Mouse (Mus musculus) spleen, adult 2 months (tissue): ENCODE data around the gene Ctf1. TPM values are rescaled to one million over a fixed set of nuclear protein-coding genes. Genes with fewer than 3 reads are reported as not detected.

Source experiments
- DNase-seq, 2 experiments: peaks; one replicate each; pipeline versions ENCODE4 v3.0.0 to v3.0.0-alpha.2; 2012 to 2021; ENCODE audit warnings: low spot score in 2 of 2, low read depth in 1 of 2
- H3K27ac ChIP-seq: fragments of 200-500 bp; 2 replicates; pipeline ENCODE4 v1.5.1; 2012; ENCODE audit warnings: low read length, inconsistent platforms; ENCODE audit not compliant: insufficient read depth
- H3K27me3 ChIP-seq: fragments of 200-500 bp; 2 replicates; pipeline ENCODE4 v1.6.1; 2012; ENCODE audit warnings: mild to moderate bottlenecking, moderate library complexity, low read length, inconsistent platforms; ENCODE audit not compliant: control insufficient read depth, insufficient read depth
- H3K36me3 ChIP-seq: fragments of 200-500 bp; 2 replicates; pipeline ENCODE4 v1.6.1; 2012; ENCODE audit warnings: mild to moderate bottlenecking, low read length, inconsistent platforms; ENCODE audit not compliant: control insufficient read depth, insufficient read depth
- H3K4me1 ChIP-seq: fragments of 200-500 bp; 2 replicates; pipeline ENCODE4 v1.6.1; 2011; ENCODE audit warnings: inconsistent platforms; ENCODE audit not compliant: control insufficient read depth, insufficient read depth, insufficient read length
- H3K4me3 ChIP-seq: fragments of 200-500 bp; 2 replicates; pipeline ENCODE4 v1.5.1; 2011; ENCODE audit warnings: mild to moderate bottlenecking, inconsistent platforms; ENCODE audit not compliant: insufficient read depth, insufficient read length; ENCODE audit errors: extremely low read depth
- CTCF ChIP-seq: fragments of 200-500 bp; IDR thresholded peaks from 2 replicates; pipeline ENCODE4 v1.5.1; 2011; ENCODE audit warnings: mild to moderate bottlenecking, inconsistent platforms; ENCODE audit not compliant: insufficient read depth, insufficient read length, insufficient replicate concordance; ENCODE audit errors: extremely low read depth
- POLR2A ChIP-seq: fragments of 200-500 bp; IDR thresholded peaks from 2 replicates; pipeline ENCODE4 v1.6.1; 2011; ENCODE audit warnings: low read depth, low read length, inconsistent platforms
- WGBS: fragments of 180-500 bp; shearing (Covaris S2); methylation state at CpG from one replicate; pipeline ENCODE4 v1.1.7; 2018; 5-methylcytosine and 5-hydroxymethylcytosine counted together
- polyA plus RNA-seq: library from polyadenylated mRNA; depleted of rRNA; stranded (reverse); fragments of >200 nt; gene quantifications from 2 replicates; pipeline ENCODE4 v1.2.3, GENCODE M21; 2012

Ctf1 gene
- polyA plus RNA-seq, 1 experiment, result 0.91 TPM

DNA sequence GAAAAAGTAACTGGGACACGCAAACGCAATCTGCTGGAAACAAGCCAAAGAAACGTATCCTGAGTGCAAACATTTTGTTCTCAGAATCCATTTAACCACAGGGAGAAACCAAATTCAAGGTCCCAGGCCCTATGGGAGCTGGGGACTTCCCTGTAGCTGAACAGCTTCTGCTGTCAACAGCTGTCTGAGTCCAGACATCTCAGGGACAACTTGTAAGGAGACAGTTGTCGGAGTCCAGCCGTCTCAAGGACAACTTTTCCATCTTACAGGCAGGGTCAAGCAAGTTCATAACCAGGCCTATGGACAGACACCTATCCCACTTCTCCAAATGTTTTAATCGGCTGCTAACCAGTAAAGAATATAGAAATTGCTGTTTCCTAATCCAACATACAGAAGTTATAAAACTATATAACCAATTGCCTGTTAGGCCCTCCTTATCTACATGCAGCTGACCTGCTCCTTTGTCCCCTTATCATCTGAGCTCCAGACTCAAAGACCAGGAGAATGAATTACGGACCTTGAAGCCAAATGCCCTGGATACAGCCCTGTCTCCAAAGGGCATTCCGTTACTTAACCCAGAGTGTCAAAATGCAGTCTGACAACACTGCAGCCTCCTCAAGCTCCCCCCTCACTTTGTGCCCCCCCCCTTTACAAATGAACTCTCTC lies 30.5 kb upstream of the Ctf1 start:
- 88% methylated on average over 8 of the region's 8 CpGs for WGBS
- Histone ChIP-seq H3K4me3 (no peak overlapping the region), H3K4me1 (no peaks in the 10 kb centered on the region), H3K27me3 (no peaks in the 10 kb centered on the region), H3K27ac (no peak overlapping the region), H3K36me3 (no peaks in the 10 kb centered on the region)
- no peak for DNase-seq
- TF ChIP-seq POLR2A (no peak), CTCF (no peak)

DNA sequence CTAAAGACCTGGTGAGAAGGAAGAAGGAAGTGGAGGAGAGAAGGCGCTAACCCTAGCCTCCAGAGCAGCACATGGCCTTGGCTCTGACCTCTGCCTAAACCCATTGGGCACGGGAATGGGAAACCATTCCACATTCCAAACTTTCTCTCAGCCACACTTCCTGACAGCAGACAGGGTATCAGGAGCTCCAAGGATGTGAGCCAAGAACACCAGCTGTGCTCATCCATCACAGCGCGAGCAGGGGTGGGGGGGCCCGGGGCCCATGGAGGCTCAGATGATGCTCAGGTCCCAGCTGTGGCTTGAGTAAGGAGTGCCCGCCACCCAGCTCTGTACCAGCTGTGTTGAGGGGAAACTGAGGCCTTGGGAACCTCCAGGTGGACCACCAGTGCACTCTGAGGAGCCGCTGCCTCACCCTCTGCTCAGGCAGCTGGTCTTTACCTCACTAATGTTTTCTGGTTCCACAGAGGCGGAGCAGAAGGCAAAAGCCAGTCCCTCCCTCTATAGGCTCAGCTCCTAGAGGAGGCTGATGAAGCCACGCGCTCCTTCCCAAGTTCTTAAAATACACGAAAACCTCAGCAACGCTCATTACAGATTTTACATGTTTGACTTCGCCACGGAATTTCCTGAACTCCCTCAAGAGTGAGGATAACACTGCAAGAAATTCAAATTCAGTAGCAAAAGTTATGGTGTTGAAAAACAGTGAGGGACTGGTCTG lies 27.1 kb upstream of the Ctf1 start:
- no peak for DNase-seq
- no peak overlapping the region for H3K4me3 ChIP-seq
- H3K36me3 ChIP-seq, result no peaks in the 10 kb centered on the region
- H3K4me1 ChIP-seq, result no peaks in the 10 kb centered on the region
- no peak overlapping the region for H3K27ac ChIP-seq
- TF ChIP-seq CTCF, result no peak
- TF ChIP-seq POLR2A, result no peak
- 93% methylated on average over 14 of the region's 14 CpGs for WGBS
- H3K27me3 ChIP-seq, result no peaks in the 10 kb centered on the region

DNA sequence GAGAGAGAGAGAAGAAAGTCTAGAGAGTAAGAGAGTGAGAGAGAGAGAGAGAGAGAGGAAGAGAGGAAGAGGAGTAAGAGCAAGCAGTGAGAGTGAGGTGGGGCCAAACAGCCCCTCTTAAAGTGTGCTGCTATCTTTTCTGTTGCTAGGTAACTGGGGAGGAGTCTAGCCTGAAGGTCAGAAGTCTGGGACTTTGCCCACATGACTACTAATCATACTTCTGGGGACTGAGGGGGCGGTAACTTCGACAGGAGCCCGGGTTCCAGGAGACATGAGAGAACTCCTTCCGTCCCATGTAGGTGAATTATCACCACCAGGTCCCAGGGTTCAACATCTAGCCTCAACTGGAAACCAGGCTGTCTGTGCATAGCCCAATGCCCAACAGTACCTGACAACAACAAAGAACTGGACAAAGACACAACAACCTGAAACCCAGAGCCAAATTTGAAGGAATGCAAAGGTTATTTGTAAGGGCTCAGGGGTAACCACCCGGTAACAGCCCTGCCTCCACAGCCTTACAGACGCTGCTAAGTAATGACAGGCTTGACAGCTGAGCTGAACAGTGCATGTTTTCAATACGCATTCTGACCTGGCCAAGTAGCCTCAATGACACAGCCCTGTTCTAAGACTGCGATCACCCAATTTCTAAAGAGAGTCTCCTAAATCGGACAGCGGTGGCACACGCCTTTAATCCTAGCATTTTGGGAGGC lies 25.6 kb upstream of the Ctf1 start:
- TF ChIP-seq CTCF (no peak), POLR2A (no peak)
- DNase-seq, result no peak
- 91% methylated on average over 11 of the region's 11 CpGs for whole genome bisulfite sequencing
- Histone ChIP-seq H3K27me3 (no peaks in the 10 kb centered on the region), H3K36me3 (no peaks in the 10 kb centered on the region), H3K4me1 (no peaks in the 10 kb centered on the region), H3K27ac (no peak overlapping the region), H3K4me3 (no peak overlapping the region)

- no peak overlapping the region for H3K4me3 ChIP-seq
- no peaks in the 10 kb centered on the region for H3K4me1 ChIP-seq
- TF ChIP-seq POLR2A (no peak), CTCF (no peak)
- H3K36me3 ChIP-seq, result no peaks in the 10 kb centered on the region
- WGBS, result 94% methylated on average over 7 of the region's 7 CpGs
- no peaks in the 10 kb centered on the region for H3K27me3 ChIP-seq
- no peak for DNase-seq
- H3K27ac ChIP-seq, result no peak overlapping the region
Measured at GRCm38 (mm10) chr7:127688935-127689334, 23.6 kb upstream of the Ctf1 start.

- Histone ChIP-seq H3K4me3 (no peak overlapping the region), H3K27me3 (no peaks in the 10 kb centered on the region), H3K36me3 (no peaks in the 10 kb centered on the region), H3K4me1 (no peaks in the 10 kb centered on the region), H3K27ac (no peak overlapping the region)
- TF ChIP-seq CTCF (no peak), POLR2A (no peak)
- WGBS, result 90% methylated on average over 9 of the region's 9 CpGs
- DNase-seq, result no peak
Measured at GRCm38 (mm10) chr7:127689626-127690280, 22.8 kb upstream of the Ctf1 start.

GRCm38 (mm10) chr7:127691221-127691989 lies 21.1 kb upstream of the Ctf1 start:
- TF ChIP-seq POLR2A, result no peak
- no peak for TF ChIP-seq CTCF
- DNase-seq, result no peak
- WGBS, result 78% methylated on average over 15 of the region's 15 CpGs
- Histone ChIP-seq H3K27me3 (no peaks in the 10 kb centered on the region), H3K4me1 (no peaks in the 10 kb centered on the region), H3K4me3 (peak overlapping the region; percentile 13; the same call in 1 of the 2 replicates), H3K36me3 (no peaks in the 10 kb centered on the region), H3K27ac (peak overlapping the region; percentile 55; the same call in 1 of the 2 replicates)
